Mouse (Mus musculus): ENCODE measurements around the gene Vamp8.

The Vamp8 gene

DNA sequence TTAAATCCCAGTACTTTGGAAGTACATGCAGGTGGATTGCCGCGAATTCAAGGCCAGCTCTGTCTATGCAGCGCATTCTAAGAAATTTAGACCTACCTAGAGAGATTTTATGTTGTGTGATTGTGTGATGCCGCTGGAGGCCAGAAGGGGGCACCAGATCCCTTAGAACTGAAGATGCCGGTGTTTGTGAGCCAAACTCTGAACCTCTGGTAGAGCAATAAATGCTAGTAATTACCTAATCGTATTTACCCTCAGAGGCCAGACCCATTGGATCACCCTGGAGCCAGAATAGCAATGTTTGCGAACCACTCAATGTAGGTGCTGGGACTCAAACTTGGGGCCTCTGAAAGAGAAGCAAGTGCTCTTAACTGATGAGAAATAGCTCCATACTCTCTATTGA is 11.4 kb upstream of the Vamp8 start:
- DNase-seq (ENCODE audit: low spot score), result no peak

DNA sequence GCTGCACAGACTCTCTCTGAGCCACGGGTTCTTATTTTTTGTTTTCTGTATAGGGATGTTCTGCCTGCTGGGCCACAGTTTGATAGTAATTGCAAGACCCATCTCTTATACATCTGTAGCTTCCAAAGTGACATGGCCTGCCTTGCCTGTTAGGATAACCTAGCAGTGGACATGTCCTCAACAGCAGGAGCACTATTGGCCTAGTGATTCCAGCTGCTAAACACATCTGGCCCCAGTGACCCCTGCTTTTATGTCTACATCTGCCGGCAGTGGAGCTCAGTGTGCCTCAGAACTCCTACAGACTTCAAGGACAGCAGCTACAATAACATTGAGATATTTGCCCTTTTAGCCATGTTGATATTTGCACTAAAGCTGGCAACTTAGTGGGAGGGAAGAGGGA is 9.5 kb upstream of the Vamp8 start:
- DNase-seq (ENCODE audit: low spot score), result no peak

DNA sequence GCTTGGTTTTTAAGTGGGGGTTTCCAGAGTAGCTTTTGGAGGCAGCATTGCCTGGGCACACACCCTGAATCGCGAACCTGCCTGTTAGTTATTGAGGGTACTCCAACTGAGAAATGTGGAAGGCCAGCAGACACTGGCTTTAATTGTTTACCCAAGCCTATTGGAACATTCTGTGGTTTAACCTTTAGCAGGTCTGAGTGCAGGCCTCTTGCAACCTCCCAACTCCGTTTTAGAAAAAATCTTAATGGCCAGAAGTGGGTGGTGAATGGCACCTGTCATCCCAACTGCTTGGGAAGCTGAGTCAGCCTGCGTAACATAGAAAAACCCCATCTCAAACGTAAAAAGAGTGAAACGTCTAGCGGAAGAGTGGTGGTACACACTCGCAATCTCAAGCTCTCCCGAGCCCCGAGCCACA is 6.3 kb upstream of the Vamp8 start:
- no peak for DNase-seq (ENCODE audit: low spot score)

DNA sequence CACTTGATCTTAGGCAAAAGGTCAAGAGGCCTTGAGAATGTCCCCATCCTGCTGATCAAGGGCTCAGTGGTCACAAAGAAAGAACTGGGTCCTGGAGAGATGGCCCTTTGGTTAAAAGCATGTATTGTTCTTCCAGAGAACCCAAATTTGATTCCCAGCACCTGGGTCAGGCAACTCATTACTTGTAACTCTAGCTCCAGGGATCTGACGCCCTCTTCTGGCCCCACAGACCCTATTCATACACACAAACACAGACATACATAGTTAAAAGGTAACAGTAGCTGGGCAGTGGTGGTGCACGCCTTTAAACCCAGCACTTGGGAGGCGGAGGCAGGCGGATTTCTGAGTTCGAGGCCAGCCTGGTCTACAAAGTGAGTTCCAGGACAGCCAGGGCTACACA is 1.8 kb upstream of the Vamp8 start:
- no peak for DNase-seq (ENCODE audit: low spot score)

DNA sequence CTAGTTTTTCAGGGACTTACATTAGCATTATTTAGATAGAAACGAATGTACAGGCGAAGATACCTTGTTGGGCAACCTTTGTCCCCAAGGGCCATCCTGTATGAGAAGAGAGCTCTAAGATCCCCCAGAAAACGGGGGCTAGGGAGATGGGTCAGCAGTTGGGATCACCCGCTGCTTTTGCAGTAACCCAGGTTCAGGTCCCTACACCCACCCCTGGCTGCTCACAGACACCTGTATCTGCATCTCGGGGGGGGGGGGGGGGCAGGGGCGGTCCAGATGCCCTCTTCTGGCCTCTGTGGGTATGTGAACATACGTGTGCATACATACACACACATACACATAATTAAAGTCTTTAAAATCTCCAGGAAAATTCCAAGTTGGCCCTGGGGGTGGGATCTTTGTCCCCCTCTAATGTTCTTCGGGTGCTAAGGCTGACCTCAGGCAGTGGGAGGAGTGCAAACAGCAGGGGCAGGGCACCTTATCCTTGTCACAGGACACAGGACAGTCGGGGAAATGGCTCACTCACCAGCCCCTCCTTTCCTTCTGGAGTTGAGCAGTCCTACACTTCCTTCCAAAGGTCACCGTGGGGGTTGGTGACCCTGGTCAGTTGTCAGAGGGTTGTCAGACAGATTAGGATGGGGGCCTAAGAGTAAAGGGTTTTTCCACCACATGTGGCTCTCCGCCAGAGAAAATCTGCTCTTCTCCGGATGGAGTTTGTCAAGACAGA is 455 bp upstream of the Vamp8 start:
- peak; percentile 93 for DNase-seq (ENCODE audit: low spot score)

DNA sequence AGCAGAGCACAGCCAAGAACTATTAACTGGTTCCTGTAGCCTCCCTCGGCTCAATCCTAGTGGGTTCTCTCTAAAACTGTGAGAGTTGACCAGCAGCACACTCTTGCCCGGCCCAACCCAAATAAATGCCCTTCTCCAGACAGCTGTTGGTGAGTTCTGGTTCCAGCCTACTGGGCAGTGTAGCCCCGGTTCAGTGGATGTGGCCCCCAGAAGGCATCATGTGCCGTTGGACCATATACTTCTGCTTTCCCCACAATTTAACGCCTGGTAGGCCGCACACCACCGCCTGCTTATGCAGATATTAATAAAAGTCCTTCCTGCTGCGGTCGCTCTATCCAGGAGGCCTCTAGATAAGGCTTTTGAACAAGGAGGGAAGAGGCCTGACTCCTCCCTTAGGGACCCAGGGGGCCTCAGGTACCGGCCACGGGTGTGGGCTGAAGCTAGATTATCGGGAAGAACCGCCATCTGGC is 997 bp downstream of the Vamp8 start:
- DNase-seq (ENCODE audit: low spot score), result peak; percentile 74

DNA sequence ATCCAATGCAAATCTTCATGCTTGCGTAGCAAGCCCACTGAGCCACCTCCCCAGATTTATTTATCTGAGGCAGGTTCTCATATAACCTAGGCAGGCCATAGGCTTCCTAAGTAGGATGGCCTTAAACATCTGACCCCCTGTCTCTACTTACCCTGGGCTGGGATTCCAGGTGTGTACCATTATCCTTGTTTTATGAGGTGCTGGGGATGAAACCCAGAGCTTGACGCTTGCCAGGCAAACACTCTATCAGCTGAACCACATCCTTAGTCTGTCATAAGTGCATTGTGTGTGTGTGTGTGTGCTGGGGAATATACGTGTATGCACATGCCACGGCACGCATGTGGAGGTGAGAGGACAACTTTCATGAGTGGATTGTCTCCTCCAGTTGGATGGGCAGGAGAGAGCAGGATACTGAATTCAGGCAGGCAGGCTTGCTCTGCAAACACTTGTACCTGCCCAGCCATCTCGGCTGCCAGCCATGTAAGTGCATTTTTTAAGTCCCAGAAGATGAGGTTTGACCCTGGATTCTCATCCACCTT is 1.6 kb downstream of the Vamp8 start:
- DNase-seq (ENCODE audit: low spot score), result no peak

DNA sequence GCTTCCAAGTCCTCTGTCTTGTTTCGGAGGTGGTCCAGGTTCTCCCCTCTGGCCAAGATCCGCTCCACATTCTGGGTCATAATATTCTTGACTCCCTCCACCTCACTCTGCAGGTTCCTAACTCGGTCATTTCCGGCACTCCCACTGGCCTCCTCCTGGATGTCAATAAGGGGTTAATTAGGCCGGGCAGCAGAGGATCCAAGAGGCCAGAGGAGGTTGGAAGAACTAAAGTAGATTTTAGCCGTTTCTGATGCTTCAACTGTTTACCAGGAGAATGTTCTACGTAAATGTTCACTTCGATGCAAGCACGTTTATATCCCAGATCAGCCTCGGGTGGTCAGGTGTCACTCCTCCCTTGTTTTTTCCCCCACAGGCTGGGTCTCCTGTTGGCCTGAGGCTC is 2.2 kb downstream of the Vamp8 start:
- no peak for DNase-seq (ENCODE audit: low spot score)

DNA sequence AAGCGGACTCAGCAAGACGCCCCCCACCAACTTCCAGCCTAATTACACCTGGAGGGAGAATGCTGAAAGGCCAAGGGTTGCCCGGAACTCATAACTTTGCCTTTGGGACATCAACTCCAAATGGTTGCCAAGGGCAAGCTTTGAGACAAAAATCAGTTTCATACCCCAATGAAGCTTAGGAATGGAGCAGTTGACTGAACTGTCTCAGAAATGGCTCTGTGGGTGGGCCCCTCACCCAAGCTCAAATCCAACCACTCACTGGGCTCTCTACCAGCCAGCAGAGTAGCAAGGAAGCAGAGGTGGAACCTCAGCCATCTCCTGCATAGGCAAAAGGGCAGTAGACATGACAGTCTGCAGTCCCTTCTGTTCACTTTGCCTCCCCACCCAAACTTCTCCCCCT is 2.7 kb downstream of the Vamp8 start:
- DNase-seq (ENCODE audit: low spot score), result no peak

DNA sequence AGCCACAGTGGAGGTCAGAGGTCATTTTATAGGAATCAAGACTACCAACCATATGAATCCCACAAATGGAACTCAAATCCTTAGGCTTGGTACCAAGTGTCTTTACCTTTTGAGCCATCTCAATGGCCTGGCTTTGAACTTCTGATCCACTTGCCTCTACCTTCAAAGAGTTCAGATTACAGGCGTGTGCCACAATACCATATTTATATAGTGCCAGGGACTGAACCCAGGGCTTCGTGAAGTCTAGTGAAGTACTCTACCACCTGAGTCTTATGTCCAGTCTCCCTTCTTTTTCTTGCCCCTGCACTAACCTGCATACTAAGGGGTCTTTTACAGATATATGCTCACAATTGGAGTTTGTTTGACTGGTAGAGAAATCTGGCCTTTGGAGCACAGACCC is 3.9 kb downstream of the Vamp8 start:
- DNase-seq (ENCODE audit: low spot score), result no peak

DNA sequence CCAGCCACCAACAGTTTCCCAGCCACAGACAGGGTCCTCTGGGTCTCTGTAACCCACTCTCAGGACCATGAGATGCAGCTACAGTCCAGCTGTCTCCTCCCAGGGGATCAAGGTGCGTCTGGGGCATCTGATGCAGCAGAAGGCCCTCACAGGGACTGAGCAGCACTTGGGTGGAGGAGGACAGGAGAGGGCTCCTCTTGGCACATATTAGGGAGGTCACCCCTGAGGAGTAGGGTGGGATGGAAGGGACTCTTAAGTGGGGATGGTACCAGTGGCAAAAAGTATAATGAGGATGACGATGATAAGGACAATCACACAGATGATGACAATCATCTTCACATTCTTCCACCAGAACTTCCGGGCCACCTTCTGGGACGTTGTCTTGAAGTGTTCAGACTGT is 5.2 kb downstream of the Vamp8 start:
- DNase-seq (ENCODE audit: low spot score), result no peak

DNA sequence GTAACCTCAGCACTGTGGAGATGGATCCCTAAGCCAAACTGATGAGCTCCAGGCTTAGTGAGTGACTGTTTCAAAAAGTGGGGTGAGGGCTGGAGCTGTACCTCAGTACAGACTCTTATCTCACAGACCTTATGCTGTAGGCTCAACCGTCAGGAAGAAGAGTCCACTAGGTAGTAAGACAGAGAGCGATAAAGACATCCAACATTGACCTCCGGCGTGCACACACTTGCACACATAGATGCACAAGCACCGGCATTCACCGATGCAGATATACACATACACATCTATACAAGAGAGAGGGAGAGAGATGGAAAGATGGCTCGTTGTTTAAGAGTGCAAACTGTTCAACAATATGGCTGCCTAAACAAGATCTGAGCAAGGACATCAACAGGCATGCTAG is 6.6 kb downstream of the Vamp8 start:
- no peak for DNase-seq (ENCODE audit: low spot score)

DNA sequence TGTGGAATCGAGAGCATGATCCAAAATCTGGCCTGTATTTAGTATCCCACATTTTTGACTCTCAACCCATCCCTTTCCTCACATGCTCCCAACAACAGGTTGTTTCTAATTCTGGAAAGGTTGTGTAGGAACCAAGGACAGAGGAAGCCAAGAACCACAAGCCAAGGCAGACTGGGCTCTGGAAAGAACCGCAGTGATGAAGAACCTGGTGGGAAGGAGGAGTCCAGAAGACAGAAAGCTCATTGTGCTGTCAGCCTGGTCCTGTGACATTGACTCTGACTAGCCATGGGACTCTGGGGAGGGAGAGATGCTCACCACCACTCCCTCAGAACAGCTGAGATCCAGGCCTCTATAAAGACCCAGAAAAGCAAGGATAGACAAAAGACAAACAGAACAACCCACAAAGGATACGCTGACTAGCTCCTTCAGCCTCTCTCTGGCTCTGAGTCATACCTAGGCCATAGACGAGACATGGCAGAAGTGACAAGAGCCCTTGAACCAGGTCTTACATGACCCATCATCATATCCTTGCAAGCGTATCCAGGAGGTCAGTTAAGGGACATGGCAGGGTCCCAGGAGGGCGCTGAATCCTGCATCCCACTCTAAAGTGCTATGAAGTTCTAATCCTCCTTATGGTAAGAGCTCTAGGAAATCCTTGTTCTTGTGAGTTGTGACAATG is 7.2 kb downstream of the Vamp8 start:
- no peak for DNase-seq (ENCODE audit: low spot score)

DNA sequence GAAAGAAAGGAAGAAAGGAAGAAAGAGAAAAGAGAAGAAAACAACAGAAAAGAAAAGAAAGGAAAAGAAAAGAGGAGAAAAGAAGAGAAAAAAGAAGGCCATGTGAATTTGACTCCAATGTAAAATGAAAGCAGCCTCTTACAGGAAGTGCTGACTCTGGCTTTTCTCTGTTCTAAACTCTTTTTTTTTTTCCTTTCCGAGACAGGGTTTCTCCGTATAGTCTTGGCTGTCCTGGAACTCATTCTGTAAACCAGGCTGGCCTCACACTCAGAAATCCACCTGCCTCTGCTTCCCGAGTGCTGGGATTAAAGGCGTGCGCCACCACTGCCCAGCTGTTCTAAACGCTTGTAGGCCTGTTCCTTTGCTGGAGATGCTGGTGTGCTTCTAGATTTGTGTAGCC is 8.0 kb downstream of the Vamp8 start:
- no peak for DNase-seq (ENCODE audit: low spot score)

DNA sequence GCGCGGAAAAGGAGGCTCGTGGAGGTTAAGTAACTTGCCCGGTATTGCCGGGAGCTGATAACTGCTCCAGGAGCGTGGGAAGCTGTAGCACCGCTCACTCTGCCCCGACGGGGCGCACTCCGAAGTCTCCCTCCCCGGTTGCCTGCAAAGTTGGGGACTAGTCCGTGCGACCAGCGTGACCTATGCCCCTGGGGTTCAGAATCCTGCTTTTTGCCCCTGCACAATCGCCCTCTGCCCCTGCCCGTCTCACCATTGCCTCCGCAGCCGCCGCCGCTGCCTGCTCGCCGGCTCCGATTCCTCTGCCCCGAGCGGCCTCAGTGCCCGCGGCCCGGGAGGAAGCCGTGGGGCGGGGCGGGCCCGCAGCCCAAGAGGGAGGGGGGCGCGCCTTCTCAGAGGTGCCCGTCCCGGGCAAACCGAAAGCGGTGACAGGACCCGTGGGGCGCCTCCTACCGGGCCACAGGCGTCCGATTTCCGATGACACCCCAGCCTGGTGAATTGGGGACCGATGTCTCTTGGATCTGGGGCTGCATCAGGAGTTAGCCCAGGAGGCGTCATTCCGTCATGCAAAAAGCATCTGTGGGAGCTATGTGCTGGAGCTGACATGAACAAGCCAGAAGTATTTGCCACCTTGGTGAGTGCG is 10.3 kb downstream of the Vamp8 start, which contains the start of gene Vamp5:
TSS of gene Vamp5 (minus strand) at position 338 of the 640 bp plus-strand sequence.
- DNase-seq (ENCODE audit: low spot score), result peak; percentile 51

DNA sequence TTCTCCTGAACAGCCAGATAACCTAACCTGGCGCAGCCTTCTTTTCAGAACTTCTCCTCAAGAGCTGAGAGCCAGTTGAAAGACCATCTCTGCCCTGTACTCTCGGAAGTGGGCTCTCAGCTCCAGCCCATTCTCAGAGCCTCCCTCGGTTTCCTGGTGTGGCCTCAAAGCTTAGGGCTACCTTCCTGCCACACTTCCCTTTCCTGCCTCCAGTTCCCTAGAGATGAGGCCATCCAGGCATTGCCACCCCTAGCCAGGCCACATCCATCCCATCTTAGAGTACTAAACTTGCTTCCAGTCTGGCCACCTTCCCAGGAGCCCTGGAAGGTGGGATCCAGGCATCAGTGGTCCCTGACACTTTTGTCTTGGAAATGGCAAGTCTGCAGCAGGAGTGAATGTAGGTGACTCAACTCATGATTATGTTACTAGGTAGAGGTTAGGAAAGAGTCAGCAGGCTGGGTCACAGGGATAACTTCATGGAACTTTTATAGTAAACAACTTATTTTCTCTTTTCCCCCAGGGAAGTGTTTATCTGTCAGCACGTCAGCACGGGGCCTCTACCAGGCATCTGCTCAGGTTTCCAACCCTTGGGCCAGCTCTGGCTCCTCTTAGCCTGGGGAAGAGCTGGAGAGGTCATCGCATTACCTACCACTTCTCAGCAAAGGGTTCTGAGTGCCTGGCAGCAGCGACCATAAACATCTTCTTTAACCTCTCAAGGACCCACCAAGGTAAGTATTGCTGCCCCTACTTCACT is 10.9 kb downstream of the Vamp8 start:
- DNase-seq (ENCODE audit: low spot score), result no peak

DNA sequence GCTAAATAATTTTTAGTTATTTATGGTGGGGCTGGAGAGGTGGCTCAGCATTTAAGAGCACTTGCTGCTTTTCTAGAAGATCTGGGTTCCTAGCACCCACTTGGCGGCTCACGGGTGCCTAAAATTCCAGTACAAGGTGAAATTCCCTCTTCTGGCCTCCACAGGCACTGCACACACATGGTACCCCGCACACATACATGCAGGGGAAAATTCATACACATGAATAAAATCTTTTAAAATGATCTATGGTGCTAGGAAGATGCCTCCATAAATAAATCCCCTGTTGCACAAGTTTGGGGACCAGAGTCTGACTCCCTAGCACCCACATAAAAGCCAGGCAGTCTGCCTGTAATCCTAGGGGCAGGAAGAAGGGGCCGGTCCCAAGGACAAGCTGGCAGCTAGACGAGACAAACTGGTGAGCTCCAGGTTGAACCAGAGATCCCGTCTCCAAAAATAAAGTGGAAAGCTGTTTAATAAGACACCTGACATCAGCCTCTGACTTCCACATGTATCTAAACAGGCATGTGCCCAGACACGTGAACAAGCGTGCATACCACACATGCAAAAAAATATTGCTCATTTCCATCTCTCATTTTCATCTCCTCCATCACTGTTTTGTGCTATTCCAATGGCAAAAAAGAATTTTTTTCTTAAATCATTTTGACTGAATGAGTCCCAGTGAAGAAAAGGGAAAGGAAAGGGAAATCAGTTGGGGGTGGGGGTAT is 11.8 kb downstream of the Vamp8 start:
- DNase-seq (ENCODE audit: low spot score), result no peak

DNA sequence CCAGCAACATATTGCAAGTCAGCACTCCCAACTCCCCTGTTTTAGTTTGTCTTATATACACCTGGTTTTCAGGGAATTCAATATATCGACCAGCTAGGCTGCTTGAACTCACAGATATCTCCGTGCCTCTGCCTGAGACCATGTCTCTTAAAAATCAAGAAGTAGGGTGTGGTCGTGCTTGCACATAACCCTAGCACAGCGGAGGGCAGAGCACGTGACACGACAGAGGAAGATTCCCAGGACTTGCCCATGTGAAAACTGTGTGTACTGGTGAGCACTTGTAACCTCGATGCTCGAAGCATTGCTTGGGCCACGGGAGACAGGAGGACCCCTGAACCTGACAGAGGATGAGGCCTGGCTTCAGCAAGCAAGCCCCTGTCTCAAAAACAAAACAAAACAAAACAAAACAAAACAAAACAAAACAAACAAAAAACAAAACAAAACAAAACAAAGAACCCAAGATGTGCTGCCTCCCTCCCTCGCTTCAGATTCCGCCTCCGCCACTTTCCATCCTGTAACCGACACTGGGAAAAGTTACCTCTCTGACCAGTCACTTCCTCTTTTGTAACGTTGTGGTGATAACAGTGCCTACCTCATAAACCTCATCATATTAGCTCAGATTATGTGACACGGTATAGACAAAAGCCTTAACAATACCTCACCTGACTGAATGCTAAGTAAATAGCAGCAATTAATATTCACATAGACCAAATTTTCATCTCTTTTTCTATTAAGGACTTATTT is 15.5 kb downstream of the Vamp8 start:
- DNase-seq (ENCODE audit: low spot score), result no peak

DNA sequence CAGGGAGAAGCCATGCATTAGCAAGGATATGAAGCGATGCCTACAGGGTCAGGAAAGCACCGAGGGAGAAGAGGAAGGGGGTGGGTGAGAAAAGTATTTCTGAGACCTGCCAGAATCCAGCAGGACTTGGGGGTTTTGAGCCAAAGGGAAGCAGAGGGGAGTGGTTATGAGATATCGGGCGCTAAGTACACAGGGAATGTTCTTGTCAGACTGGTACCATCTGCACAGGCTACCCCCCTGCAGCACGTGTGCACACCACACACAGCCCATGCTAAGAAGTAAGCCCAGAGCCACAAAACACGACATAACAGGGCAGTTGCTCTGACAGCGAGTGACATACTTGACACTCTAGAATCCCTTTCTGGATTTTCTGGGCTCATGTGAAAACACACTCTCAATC is 16.3 kb downstream of the Vamp8 start:
- DNase-seq (ENCODE audit: low spot score), result no peak

DNA sequence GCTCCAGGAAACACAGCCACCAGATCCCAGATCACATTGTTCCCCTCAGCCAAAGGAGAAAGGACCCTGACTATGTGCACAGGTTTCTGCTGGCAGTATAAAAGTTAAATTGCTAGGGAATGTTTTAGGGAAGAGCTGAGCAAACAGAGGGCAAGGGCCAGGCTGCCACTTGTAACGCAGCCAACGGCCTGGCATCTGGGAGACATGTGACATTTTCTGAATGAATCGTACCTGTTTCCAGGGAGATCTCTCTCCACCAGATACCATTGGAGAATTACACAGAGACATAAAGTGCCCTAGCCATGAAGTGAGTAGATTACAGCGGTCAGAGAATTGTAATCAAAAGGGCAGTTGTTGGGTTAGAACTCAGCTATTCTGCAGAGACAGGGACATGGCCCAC is 17.3 kb downstream of the Vamp8 start:
- no peak for DNase-seq (ENCODE audit: low spot score)

DNA sequence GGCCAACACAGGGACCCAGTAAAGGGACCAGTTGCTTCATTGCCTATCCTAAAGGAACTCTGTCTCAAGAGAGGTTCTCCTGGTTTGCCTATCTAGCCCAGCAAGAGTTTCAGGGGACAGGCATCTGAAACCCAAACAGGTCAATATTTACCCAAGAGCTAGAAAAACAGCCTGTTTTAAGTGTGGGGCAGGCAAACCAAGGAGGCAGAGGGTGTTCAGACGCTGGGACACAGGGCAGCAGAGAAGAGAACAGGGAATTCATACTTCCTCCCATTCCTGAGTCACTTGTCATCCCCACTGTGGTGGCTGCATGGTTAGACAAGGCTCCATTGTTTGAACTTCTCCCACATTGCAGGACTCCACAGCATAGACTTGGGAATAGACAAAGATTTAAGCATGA is 18.9 kb downstream of the Vamp8 start:
- DNase-seq (ENCODE audit: low spot score), result no peak

Data from yolk sac, embryonic 10.5 days (tissue).